20 mouse cellular contexts compared by ENCODE assay signal in the genomic region with DNA sequence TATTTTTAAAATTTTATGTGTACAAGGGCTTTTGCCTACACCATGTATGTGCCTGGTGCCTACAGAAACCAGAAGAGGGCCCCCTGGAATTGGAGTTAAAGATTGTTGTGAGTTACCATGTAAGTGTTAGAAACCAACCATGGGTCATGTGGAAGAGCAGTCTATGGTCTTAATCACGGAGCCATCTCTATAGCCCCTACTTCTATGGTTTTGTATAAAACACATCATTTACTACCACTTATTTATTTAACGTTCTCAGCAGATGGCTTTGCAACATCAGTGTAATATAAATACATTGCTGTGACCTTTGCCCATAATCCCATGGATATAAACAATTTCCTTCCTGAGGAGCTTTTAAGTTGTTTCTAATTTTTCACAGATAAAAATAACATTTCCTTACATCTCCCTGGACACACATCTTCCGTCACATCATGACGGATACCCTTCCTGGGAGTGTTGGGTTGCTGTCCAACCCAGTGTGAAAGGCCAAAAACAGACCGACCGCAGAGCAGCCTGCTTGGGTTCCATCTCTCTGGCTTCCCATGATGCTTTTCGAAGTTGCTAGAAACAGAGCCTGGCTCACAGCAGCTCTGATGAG. TPM values are rescaled to one million over a fixed set of nuclear protein-coding genes. Genes with fewer than 3 reads are reported as not detected.
"Had no signal": no experiment of that assay in that cellular context is flagged by ENCODE, and none has a peak within 500 bp of the region (broad histone marks: within the 10 kb centered on the region; RNA-seq: fewer than 3 reads in every experiment).

No protein-coding gene starts in this region.

- H3K36me3 ChIP-seq: kidney, embryonic 15.5 days; liver, embryonic 13.5 days; midbrain, embryonic 10.5 days; midbrain, embryonic 13.5 days; neural tube, embryonic 13.5 days had no signal

- H3K27ac ChIP-seq: kidney, embryonic 15.5 days; layer of hippocampus, adult 2 months; liver, embryonic 13.5 days; midbrain, embryonic 10.5 days; midbrain, embryonic 13.5 days; neural tube, embryonic 13.5 days had no signal

- H3K9me3 ChIP-seq: kidney, embryonic 15.5 days; liver, embryonic 13.5 days; megakaryocyte, embryonic 14.5 days; midbrain, embryonic 10.5 days; midbrain, embryonic 13.5 days; neural tube, embryonic 13.5 days had no signal

- H3K9ac ChIP-seq: kidney, embryonic 15.5 days; liver, embryonic 13.5 days; midbrain, embryonic 13.5 days; neural tube, embryonic 13.5 days had no signal

- H3K27me3 ChIP-seq: kidney, embryonic 15.5 days; liver, embryonic 13.5 days; megakaryocyte, embryonic 14.5 days; midbrain, embryonic 13.5 days; neural tube, embryonic 13.5 days had no signal

- ATAC-seq: hindbrain, embryonic 16.5 days; midbrain, embryonic 13.5 days; midbrain, embryonic 16.5 days had no signal

- H3K4me3 ChIP-seq: kidney, embryonic 15.5 days; layer of hippocampus, adult 2 months; liver, embryonic 13.5 days; megakaryocyte, embryonic 14.5 days; midbrain, embryonic 10.5 days; midbrain, embryonic 13.5 days; myocyte; neural tube, embryonic 13.5 days had no signal

- DNase-seq: kidney, adult 11 months; kidney, adult 8-10 months; kidney, postnatal 14 days; layer of hippocampus, adult 9-11 months; liver, embryonic 13.5 days; retina, postnatal 1 day; right cerebral cortex, postnatal 25 days; spleen, adult 18-20 months; thymus, adult 2 months; thymus, postnatal 25 days had no signal

- H3K4me2 ChIP-seq: kidney, embryonic 15.5 days; liver, embryonic 13.5 days; midbrain, embryonic 13.5 days; neural tube, embryonic 13.5 days had no signal

- H3K4me1 ChIP-seq: liver, embryonic 13.5 days; megakaryocyte, embryonic 14.5 days; neural tube, embryonic 13.5 days had no signal

RNA-seq across cellular contexts. Expression of a gene that starts 18.4 kb away (rescaled TPM):
- total RNA-seq: monocyte, adult 5-6 weeks had no signal
